Mouse (Mus musculus) right cerebral cortex, postnatal 14 days (tissue): ENCODE measurements around the gene Chrna10.

ENCODE experiments used
- DNase-seq: peaks from one replicate; pipeline ENCODE4 v3.0.0; 2022

Gene Chrna10

DNA sequence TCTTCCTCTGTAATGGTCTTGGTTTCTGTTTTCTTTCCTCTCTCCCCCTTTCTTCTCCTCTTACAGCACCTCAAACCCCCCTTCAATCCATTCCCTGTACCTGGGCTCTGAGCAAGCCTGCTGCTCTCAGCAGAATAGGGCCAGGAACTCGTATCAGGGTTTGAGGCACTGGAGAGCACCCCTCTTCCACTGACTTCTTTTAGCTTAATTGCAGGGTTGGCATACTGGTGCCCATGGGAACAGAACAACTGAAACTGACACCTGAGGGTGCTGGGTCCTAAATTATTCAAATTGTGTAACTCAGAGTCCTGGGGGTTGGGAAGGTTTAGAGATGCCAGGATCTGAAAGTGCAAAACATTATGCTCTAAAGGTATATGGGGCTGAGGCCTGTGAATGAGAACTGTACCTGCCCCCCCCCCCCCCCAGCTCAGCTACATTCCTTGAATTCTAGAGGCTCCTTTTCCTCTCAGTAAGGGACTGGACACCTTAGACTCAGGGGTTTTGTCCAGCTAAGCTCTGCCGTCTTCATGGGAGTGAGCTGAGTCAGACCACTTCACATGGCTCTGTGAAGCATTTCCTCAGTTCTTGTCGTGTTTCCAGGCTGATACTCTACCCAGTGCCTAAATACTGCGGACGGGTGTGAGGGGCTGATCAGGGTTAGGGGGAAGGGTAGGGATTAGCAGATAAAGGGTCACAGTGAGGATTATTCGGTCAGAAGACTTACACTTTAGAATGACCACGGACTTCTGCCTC lies at the start of gene Chrna10:
Chrna10 (minus strand) TSS at position 250 of the 753 bp plus-strand sequence.
- no peak for DNase-seq

DNA sequence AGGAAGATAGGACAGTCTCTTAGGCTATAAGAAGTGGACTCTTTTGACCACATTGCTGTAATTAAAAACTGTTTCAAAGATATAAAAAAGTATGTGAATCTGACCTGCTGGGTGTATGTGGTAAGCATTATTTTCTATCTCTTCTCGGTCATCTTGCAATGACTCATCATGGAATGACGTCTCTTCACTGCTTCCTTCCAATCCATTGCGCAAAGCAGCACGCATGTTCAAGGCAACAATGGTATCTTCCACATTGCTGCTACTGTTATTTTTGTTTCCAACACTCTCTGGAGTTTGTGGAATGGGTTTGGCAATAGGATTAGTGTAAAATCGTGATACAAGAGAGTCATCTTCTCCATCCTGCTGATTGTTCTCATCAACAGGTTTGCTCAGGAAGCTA lies 37.1 kb upstream of the Chrna10 start:
- DNase-seq = no peak

DNA sequence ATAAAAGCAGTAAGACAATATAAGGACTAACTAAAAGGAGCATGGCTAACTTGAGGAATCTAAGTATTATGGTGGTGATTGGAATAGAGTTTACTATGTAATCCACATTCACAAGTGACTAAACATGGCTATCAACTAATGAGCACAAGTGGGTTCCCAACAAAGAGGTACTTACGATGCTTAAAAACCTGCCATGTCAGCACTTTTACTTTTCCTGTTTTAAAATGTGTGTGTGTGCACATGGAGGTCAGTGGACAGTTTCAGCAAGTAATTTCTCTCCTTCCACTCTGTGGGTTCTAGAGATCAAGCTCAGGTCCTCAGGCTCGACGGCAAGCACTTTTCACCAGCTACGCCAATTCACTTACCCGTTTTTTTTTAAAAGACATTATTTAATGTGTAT lies 21.3 kb upstream of the Chrna10 start:
- no peak for DNase-seq

DNA sequence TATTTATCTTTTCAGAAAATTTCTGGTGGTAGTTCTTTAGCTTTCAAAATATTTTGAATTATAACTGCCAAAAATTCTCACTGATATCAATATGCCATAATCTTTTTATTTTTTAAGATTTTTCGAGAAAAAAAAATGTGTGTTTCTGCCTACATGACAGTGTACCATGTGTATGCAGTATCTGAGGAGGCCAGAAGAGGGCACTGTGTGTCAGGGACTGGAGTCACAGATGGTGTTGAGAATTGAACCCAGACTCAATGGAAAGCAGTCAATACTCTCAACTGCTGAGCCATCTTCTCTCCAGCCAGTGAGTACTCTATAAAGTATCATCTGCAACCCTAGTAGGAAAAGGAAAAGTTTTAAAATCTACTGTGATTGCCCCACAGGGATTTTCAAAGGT lies 20.8 kb upstream of the Chrna10 start:
- peak; percentile 27 for DNase-seq

DNA sequence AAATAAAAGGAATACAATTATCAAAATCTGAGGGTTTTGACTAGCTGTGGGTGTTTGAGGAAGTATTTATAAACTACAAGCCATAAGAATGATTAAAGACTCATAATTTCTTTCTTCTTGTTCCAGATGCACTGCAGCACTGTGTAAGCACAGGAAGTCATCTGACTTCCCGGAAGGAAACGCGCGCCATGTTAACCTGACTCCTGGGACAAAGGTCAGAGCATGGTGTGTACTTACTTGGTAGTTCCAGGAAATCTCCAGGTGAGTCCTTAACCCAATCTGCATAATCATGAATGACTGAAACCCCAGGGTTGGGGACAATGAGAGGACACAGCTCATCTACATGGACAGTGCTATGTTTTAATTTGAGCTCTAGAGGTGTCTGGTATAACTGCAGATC lies 15.8 kb upstream of the Chrna10 start:
- DNase-seq = no peak

DNA sequence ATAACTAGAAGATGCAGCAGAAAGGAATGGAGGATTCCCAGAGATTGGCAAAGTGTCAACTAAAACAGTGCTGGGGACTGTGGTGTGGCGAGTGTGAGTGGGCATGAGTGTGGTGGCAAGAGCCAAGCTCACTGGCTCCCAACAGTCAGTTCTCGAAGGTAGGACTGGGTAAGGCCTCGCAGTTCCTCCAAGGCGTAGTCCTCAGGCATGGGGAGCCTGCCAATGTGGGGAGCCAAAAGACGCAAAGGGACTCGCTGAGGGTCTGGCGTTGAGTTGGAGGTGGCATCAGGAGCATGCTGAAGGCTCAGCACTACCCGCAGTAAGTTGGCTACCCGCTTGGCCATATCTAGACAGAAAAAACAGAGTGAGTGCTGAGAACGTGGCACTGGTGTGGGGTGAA lies 3.7 kb upstream of the Chrna10 start:
- DNase-seq = no peak

DNA sequence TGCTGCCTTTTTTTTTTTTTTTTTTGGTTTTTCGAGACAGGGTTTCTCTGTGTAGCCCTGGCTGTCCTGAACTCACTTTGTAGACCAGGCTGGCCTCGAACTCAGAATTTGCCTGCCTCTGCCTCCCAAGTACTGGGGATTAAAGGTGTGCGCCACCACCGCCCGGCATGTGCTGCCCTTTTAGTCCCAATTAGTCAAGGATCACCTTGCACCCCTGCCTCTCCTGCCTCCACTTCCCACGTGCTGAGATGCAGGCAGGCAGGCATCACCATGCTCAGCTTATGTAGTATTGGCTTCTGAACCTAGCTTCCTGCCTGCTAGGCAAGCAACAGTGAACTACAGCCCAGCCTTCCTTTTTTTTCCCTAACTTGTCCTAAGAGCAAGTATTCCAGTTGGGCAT lies 754 bp upstream of the Chrna10 start:
- DNase-seq = no peak

DNA sequence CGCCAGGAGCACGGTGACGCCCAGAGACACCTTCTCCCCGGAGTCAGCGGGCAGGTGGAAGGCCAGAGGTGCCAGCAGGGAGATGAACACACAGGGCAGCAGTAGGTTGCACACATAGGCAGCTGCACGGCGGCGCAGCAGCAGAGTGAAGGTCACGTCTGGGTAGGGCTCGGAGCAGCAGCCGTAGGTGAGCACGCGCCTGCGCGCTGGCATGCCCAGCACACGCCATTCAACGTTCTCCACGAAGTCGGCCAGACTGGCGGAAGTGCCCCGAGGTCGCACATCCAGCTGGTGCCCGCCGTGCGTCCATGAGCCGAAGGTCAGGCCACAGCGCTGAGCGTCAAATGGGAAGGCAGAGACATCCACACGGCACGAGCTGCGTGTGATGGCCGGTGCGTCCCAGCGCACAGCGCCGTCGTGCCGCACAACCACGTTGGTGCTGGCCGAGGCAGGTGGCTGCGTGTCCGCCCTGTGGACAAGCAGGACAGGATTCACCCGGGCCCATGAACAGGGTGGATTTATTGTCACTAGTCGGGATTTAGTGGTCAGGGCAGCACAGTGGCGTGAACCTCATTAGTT lies 3.4 kb downstream of the Chrna10 start:
- DNase-seq = no peak

DNA sequence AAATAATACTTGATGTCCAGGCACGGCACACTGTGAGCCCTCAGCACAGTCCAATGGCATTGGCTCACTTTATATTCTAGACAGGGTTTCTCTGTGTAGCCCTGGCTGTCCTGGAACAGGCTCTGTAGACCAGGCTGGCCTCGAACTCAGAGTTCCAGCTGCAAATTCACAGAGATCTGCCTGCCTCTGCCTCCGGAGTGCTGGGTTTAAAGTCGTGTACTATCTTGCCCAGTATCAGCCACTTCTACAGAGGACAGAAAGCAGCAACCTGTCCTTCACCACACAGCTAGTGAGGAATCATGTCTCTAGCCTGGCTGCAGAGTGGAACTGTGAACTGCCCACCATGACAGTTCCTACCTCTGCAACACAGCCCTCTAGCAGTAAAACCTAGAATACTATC lies 6.9 kb downstream of the Chrna10 start:
- no peak for DNase-seq

DNA sequence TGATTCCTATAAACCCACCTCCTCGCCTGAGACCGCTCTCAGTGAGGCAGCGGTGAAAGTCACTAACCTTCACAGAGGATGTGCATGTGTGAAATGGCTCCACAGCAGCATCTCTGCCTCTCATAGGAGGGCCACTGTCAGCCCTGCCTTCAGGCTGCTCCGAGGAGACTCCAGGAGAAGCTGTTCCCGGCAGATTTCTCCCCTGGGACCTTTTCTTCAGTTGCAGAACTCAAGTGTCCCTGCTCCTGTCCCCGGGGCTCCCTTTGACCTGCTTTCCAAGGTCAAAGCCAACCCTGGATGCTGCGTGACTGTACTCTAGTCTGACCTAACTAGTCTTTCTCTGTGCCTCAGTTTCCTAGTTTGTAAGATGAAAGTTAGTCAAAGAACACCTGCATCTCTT lies 7.5 kb downstream of the Chrna10 start, which contains the start of gene Art5:
Art5 (minus strand) TSS at position 319 of the 400 bp plus-strand sequence.
- no peak for DNase-seq

DNA sequence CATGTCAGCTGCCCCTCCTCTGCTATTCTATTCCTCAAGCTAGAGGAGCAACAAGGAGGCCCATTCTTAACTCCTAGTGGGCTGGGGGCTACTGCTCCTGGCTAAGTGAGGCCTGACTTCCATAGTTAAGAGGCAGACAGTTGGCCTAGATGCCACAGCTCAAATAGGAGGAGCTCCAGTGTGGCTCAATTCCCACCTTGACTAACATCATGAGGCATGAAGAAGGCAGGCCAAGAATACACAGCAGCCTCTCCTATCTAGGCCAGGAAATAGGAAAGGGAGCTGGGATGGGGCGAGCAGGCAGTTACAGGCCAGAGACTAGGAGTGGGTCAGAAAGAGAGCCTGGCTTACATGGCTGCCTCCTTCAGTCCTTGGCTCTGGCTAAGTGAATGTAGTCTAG lies 8.4 kb downstream of the Chrna10 start:
- DNase-seq = no peak

DNA sequence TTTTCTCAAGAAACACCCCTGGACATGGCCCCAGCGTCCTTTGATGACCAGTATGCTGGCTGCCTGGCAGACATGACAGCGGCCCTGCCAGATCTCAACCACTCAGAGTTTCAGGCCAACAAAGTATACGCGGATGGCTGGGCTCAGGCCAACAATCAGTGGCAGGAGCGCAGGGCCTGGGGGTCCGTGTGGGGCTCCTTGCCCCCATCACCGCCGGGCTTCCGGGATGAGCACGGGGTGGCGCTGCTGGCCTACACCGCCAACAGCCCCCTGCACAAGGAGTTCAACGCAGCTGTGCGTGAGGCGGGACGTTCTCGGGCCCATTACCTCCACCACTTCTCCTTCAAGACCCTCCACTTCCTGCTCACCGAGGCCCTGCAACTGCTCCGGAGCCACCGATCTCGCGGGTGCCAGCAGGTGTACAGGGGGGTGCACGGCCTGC lies 9.9 kb downstream of the Chrna10 start:
- DNase-seq = no peak

DNA sequence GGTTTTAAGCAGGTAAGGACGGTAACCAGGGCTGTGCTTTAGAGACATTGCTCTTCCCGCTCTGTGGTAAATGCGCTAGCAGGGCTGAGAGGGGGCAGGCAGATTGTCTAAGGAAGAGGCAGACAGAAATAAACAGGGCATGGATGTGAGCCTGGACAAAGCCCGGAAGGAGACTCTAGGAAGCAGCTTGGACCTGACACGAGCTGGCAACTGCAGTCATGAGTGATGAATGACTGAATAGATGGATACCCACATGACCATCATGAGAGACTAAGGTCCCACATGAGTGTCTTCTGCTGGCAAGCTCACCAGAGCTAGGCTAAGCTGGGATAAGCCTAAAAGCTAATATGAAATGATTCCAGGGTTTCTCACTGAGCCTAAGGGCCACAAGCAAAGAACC lies 12.5 kb downstream of the Chrna10 start:
- no peak for DNase-seq

DNA sequence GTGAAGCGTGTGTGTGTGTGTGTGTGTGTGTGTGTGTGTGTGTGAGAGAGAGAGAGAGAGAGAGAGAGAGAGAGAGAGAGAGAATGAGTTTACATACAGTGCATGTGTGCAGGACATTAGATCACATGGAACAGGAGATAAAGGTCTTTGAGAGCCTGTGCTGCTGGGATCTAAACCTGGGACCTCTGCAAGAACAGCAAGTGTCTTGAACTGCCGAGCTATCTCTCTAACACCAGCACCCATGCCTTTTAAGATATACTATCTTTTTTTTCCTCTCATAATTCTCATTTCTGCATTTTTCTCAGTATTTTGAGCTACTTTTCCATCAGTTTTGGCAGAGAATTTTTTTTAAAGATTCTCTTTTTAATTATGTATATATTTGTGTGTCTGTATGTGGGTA lies 13.1 kb downstream of the Chrna10 start:
- no peak for DNase-seq

DNA sequence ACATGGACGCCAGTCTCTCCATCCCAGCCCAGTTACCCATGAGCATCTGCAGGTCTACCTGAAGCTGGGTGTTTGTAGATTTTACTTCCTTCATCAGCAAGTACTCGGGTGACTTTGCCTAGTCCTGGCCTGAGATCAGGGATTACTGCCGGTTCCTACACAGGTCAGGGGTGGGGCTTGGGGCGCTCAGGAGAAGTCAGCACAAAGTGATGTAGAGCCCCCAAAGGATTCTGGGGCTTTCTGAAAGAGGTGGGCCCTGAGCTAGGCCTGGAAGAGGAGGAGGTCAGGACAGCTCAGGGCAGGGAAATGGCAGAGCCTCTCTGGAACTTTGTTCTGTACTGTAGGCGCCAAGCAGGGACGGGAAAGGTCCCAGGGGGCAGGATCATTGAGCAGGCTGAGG lies 13.9 kb downstream of the Chrna10 start:
- no peak for DNase-seq

DNA sequence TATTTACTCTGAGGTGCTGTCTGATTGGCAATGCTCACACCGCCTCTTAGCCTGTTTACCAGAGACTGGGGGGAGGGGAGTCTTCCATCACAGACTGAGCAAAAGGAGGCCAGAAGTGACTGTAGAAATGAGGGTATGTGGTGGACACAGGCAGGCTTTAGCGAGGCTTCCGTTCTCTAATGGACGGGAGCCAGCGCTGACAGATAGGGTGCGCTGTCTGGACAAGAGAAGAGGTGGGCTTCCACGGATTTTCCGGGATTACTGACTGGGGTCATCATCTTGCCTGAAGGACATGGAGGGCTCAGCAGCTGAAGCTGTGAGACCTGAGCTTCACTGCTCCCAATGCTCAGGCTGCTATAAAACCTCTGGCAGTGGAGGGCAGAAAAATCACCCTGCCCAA lies 14.4 kb downstream of the Chrna10 start:
- DNase-seq = no peak

DNA sequence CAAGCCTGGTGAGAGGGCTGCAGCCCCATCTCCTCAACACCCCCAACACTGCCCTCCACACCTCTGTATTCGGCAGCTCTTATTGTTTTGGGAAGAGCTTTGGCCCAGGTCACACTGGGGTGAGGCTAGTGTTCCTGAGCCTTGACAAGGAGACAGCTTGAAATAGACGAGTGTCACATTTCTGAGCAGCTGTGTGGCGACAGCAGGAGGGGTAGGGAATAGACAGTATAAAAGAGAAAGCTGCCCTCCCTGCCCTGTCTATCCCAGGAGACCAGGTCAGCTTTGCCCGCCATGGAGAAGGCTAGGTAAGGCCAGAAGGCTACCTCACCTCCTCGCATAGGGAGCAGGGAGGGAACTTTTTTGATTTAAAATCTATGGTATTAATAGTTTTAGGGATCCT lies 15.1 kb downstream of the Chrna10 start, which contains the start of gene Art1:
Art1 (plus strand) TSS at position 257 of the 400 bp plus-strand sequence.
- no peak for DNase-seq

DNA sequence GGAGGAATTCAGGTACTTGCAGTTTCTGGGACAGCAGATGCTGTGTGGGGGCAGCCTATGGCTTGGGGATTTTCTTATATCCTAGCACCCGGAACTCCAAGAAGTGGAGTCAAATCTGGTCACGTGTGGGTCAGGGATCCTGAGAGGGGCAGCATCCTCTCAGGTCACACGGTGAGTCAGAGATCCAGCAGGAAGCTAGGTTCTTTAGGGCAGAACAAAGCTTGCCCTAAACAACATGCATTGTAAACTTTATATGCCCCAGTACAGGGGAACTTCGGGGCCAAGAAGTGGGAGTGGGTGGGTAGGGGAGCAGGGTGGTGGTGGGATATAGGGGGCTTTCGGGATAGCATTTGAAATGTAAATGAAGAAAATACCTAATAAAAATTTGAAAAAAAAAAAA lies 15.8 kb downstream of the Chrna10 start:
- no peak for DNase-seq

DNA sequence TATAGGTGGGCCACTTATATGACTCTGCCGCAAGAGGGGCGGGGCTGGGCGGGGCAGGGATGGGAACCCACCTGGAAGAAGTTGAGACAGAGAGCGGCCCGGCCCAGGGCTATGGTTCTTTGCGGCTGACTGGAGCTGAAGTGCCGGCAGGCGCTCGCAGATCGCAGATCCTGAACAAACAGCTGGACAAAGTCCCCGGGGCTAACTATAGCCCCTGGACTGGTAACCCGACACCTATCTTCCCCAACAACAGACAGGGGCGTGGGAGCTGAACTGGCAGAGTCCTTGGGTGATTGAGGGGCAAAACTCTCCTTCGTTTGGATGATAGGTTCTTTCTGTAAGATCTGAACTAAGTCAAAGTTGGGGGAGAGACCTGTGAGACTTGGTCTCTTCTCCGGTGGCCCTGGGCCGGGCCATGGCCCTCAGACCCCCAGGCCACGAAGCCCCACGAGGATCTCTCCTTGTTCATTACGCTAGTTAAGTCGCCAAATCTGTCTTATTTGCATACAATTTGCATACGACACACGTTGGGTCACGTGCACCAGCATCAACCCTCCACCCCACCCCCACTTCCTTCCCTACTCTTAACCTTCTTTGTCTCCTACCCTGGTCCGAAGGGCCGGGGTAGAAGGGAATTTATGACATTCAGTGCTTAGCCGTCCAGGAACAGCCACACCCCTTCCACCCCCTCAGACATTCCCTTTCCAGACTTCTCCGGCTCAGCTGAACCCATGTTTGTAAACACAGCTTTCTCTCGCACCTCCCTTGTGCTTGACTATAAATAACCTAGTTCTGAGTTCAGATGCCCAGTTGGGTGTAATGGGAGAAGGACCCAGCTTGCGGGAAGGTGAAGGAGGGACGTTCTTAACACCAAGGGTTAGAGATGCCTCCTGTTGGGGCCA lies 16.6 kb downstream of the Chrna10 start:
- no peak for DNase-seq

DNA sequence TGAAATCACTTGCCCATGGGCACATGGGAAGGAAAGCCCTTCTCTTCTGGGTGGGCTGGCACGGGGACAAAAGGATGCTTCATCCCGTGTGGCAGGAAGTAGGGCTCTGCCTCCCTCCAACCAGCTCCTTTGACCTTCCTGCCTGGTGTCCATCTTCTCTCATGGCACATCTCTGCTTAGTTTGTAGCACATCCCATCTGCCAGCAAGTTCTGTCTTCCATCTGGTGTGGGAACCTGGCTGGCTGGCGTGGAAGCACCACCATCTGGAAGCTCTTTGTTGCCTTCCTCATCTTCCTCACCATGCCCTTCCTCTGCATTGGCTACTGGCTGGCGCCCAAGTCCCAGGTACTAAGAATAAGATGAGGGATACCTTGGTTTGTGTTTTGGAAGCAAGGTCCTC lies 29.3 kb downstream of the Chrna10 start:
- DNase-seq = no peak

DNA sequence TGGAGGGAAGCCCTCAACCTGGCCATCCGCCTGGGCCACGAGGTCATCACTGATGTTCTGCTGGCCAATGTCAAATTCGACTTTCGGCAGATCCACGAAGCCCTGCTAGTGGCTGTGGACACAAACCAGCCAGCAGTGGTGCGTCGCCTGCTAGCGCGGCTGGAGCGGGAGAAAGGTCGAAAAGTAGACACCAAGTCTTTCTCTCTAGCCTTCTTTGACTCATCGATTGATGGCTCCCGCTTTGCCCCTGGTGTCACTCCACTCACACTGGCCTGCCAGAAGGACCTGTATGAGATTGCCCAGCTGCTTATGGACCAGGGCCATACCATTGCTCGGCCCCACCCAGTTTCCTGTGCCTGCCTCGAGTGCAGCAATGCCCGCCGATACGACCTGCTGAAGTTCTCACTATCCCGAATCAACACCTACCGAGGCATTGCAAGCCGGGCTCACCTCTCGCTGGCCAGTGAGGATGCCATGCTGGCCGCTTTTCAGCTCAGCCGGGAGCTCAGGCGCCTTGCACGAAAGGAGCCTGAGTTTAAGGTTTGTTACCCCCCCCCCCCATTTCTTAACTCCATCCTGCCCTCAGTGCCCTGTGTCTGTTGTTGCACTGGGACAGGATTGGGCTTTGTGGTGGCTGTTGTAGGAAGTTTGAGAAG lies 32.5 kb downstream of the Chrna10 start:
- no peak for DNase-seq

DNA sequence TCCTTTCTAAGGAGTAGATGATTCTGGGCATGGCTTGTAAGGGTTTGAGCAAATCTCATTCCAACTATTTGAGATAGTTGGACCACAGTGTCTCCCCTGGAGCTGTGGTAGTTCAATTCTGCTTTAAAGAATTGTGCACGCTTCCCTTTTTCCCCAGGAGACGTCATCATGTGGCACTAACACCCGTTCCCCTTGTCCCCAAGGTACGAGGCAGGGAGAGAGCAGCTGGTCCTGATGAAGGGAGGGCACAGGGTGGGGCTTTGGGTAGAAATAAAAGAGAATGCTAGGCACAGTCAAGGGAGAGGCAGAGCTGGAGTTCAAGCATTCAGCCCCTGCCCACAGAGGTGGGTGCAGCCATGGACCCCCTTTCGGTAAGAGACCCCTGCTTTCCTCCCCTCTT lies 33.8 kb downstream of the Chrna10 start, which contains the start of gene Trpc2:
Trpc2 (plus strand) TSS at position 301 of the 400 bp plus-strand sequence.
- DNase-seq = no peak

DNA sequence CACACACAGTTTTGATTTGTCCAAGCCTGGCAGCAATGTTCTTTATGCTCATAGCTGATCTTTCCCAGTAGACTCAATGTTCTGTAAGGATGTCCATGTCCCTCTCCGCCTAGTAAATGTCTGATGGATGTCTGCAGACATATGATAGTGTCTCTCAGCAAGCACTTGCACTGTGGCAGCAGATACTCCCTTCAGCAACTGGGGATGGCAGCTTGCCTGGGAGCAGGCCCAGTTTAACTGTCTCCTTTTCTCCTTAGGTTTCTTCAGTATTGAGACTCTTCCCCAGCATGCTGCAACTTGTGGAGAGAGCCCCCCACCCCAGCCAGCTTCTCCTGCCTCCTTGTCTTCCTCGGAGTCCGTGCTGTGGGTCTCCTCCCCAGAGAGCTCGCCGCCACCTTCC lies 34.8 kb downstream of the Chrna10 start:
- DNase-seq = no peak
